Mouse (Mus musculus): ENCODE results near the gene Man1a. TPM values are rescaled to one million over a fixed set of nuclear protein-coding genes. Genes with fewer than 3 reads are reported as not detected.

The Man1a gene
- total and polyA plus RNA-seq, 3 experiments: 5.8 to 7.3 TPM; not detected in 1

- TF ChIP-seq ZNF384 (IDR thresholded peaks at IDR 0.05; ENCODE audit: low read depth, low read length) (peak; percentile 99), TAL1 (IDR thresholded peaks at IDR 0.05; ENCODE audit: low read length) (peak; percentile 69), GATA1 (IDR thresholded peaks at IDR 0.05; ENCODE audit: low read depth, low read length) (peak; percentile 75), HCFC1 (IDR thresholded peaks at IDR 0.05; ENCODE audit: low read depth, low read length) (peak; percentile 92), MYB (IDR thresholded peaks at IDR 0.05; ENCODE audit: low read depth, low read length) (peak; percentile 34; the same call in 1 of the 2 replicates), SIN3A (IDR thresholded peaks at IDR 0.05; ENCODE audit: low read length) (peak; percentile 19; the same call in 1 of the 2 replicates), UBTF (IDR thresholded peaks at IDR 0.05; ENCODE audit: borderline replicate concordance, insufficient read depth, low read depth, low read length) (no peak), TBP (IDR thresholded peaks at IDR 0.05; ENCODE audit: low read depth, low read length) (0 out of 2 replicates have a peak, but pooled peaks have one; percentile 32), USF1 (IDR thresholded peaks at IDR 0.05; ENCODE audit: low read depth, low read length) (no peak), MAX (IDR thresholded peaks at IDR 0.05; ENCODE audit: low read length) (peak; percentile 82), MYC (IDR thresholded peaks at IDR 0.05; ENCODE audit: low read depth, low read length) (peak; percentile 76; the same call in 1 of the 2 replicates), TCF12 (IDR thresholded peaks at IDR 0.05; ENCODE audit: low read depth, low read length) (peak; percentile 87), NELFE (IDR thresholded peaks at IDR 0.05; ENCODE audit: low read depth, low read length) (0 out of 2 replicates have a peak, but pooled peaks have one; percentile 35), KAT2A (conservative IDR thresholded peaks at IDR 0.05; ENCODE audit: low read depth, low read length) (peak; percentile 54; the same call in 1 of the 2 replicates), CTCF (IDR thresholded peaks at IDR 0.05 in 2 of 3, conservative IDR thresholded peaks at IDR 0.05 in 1 of 3; ENCODE audit: control insufficient read depth in 1 of 3, insufficient read depth in 1 of 3, low read depth in 2 of 3, low read length in 3 of 3, poor library complexity in 1 of 3, severe bottlenecking in 1 of 3) (no peak), ETS1 (IDR thresholded peaks at IDR 0.05; ENCODE audit: low read depth, low read length) (peak; percentile 60), RCOR1 (IDR thresholded peaks at IDR 0.05; ENCODE audit: low read depth, low read length) (no peak), EP300 (IDR thresholded peaks at IDR 0.05; ENCODE audit: low read depth in 1 of 2, low read length in 2 of 2) (peak; percentile 78 to 83)
- Histone ChIP-seq H3K27ac (ENCODE audit: control insufficient read depth, low read depth, low read length) (0 out of 2 replicates have a peak overlapping the region, but pooled peaks have one; percentile 27), H3K9ac (ENCODE audit: control insufficient read depth, low read depth, low read length, poor library complexity, severe bottlenecking) (peak overlapping the region; percentile 15; the same call in 1 of the 2 replicates), H3K9me3 (replicated peaks; ENCODE audit: insufficient read depth, low read length) (no peaks in the 10 kb centered on the region), H3K36me3 (ENCODE audit: control insufficient read depth in 1 of 2, insufficient read depth in 2 of 2, low read length in 2 of 2) (peaks cover 0 to 10% of the 10 kb centered on the region in 2 experiments; a peak in 2 of 4 replicates), H3K4me3 (ENCODE audit: control insufficient read depth in 1 of 2, insufficient read depth in 1 of 2, low read depth in 2 of 2, low read length in 2 of 2) (peak overlapping the region; percentile 22 to 46), H3K27me3 (ENCODE audit: control insufficient read depth in 1 of 2, insufficient read depth in 2 of 2, low read length in 2 of 2) (no peaks in the 10 kb centered on the region), H3K79me2 (ENCODE audit: control insufficient read depth, insufficient read depth, low read length, poor library complexity) (no peaks in the 10 kb centered on the region), H3K4me1 (ENCODE audit: control insufficient read depth in 1 of 2, insufficient read depth in 2 of 2, low read length in 2 of 2) (peaks cover 2 to 3% of the 10 kb centered on the region in 2 experiments)
- DNase-seq (ENCODE audit: low read depth, low spot score): peak; percentile 86
These were observed 187.9 kb downstream of the Man1a start for GRCm38 (mm10) chr10:53888382-53889110.

- Histone ChIP-seq H3K79me2 (ENCODE audit: control insufficient read depth, insufficient read depth, low read length, poor library complexity) (no peaks in the 10 kb centered on the region), H3K4me1 (ENCODE audit: control insufficient read depth in 1 of 2, insufficient read depth in 2 of 2, low read length in 2 of 2) (peaks cover 2 to 3% of the 10 kb centered on the region in 2 experiments), H3K9me3 (replicated peaks; ENCODE audit: insufficient read depth, low read length) (no peaks in the 10 kb centered on the region), H3K36me3 (ENCODE audit: control insufficient read depth in 1 of 2, insufficient read depth in 2 of 2, low read length in 2 of 2) (peaks cover 0 to 10% of the 10 kb centered on the region in 2 experiments; a peak in 2 of 4 replicates), H3K27me3 (ENCODE audit: control insufficient read depth in 1 of 2, insufficient read depth in 2 of 2, low read length in 2 of 2) (no peaks in the 10 kb centered on the region), H3K4me3 (ENCODE audit: control insufficient read depth in 1 of 2, insufficient read depth in 1 of 2, low read depth in 2 of 2, low read length in 2 of 2) (no peak overlapping the region), H3K27ac (ENCODE audit: control insufficient read depth, low read depth, low read length) (no peak overlapping the region), H3K9ac (ENCODE audit: control insufficient read depth, low read depth, low read length, poor library complexity, severe bottlenecking) (no peak overlapping the region)
- DNase-seq (ENCODE audit: low read depth, low spot score): no peak
- TF ChIP-seq E2F4 (IDR thresholded peaks at IDR 0.05; ENCODE audit: borderline replicate concordance, low read depth, low read length): no peak
- TF ChIP-seq MXI1 (IDR thresholded peaks at IDR 0.05; ENCODE audit: low read depth, low read length): no peak
- TF ChIP-seq USF1 (IDR thresholded peaks at IDR 0.05; ENCODE audit: low read depth, low read length): no peak
- TF ChIP-seq HCFC1 (IDR thresholded peaks at IDR 0.05; ENCODE audit: low read depth, low read length): no peak
- TF ChIP-seq ZKSCAN1 (IDR thresholded peaks at IDR 0.05; ENCODE audit: low read depth, low read length): no peak
- no peak for TF ChIP-seq NELFE (IDR thresholded peaks at IDR 0.05; ENCODE audit: low read depth, low read length)
- TF ChIP-seq JUND (IDR thresholded peaks at IDR 0.05; ENCODE audit: low read depth, low read length): no peak
- no peak for TF ChIP-seq ZC3H11A (IDR thresholded peaks at IDR 0.05; ENCODE audit: low read depth, low read length)
- TF ChIP-seq POLR2A (IDR thresholded peaks at IDR 0.05; ENCODE audit: control insufficient read depth in 1 of 2, insufficient read depth in 1 of 2, low read depth in 1 of 2, low read length in 2 of 2, poor library complexity in 1 of 2): no peak
- no peak for TF ChIP-seq CTCF (IDR thresholded peaks at IDR 0.05 in 2 of 3, conservative IDR thresholded peaks at IDR 0.05 in 1 of 3; ENCODE audit: control insufficient read depth in 1 of 3, insufficient read depth in 1 of 3, low read depth in 2 of 3, low read length in 3 of 3, poor library complexity in 1 of 3, severe bottlenecking in 1 of 3)
- TF ChIP-seq BHLHE40 (IDR thresholded peaks at IDR 0.05; ENCODE audit: borderline replicate concordance, low read depth, low read length): no peak
- no peak for TF ChIP-seq SIN3A (IDR thresholded peaks at IDR 0.05; ENCODE audit: low read length)
These were observed 189.9 kb downstream of the Man1a start for GRCm38 (mm10) chr10:53886475-53886874.

All from MEL (cell line).